Mouse (Mus musculus): ENCODE results near the gene 1810009A15Rik. TPM values are rescaled to one million over a fixed set of nuclear protein-coding genes. Genes with fewer than 3 reads are reported as not detected.

Gene 1810009A15Rik
- total RNA-seq, 2 experiments from 2014 or later: 17.6 to 19.8 TPM

- intact Hi-C loops (cut with DNase I): no loop called here
- no peak for DNase-seq (ENCODE audit: low spot score)
Measured at GRCm38 (mm10) chr19:8908531-8908930, 19.9 kb downstream of the 1810009A15Rik start.

- no peak for DNase-seq (ENCODE audit: low spot score)
- intact Hi-C loops (cut with DNase I): loop anchor here (5.0 kb wide), 1 partner anchor 35 kb away; no protein-coding TSS in a partner anchor
Measured at GRCm38 (mm10) chr19:8911810-8912209, 23.2 kb downstream of the 1810009A15Rik start.

- no peak for DNase-seq (ENCODE audit: low spot score)
- intact Hi-C loops (cut with DNase I): loop anchor here (5.0 kb wide), 1 partner anchor 33 kb away; no protein-coding TSS in a partner anchor
Measured at GRCm38 (mm10) chr19:8914212-8914611, 25.6 kb downstream of the 1810009A15Rik start.

- DNase-seq (ENCODE audit: low spot score): no peak
- intact Hi-C loops (cut with DNase I): loop anchor here (5.0 kb wide), 1 partner anchor 43 kb away; no protein-coding TSS in a partner anchor
Measured at GRCm38 (mm10) chr19:8919000-8919399, 30.3 kb downstream of the 1810009A15Rik start.

GRCm38 (mm10) chr19:8919684-8920072, 31.0 kb downstream of the 1810009A15Rik start:
- DNase-seq (ENCODE audit: low spot score): no peak
- intact Hi-C loops (cut with DNase I): loop anchor here (2.0 to 5.0 kb wide), 2 partner anchors 21 to 43 kb away; partner anchors contain the start of gene Mta2

- DNase-seq (ENCODE audit: low spot score): peak; percentile 94
- intact Hi-C loops (cut with DNase I): loop anchor here (2.0 kb wide), 1 partner anchor 21 kb away; the partner anchor contains the start of gene Mta2
Measured at GRCm38 (mm10) chr19:8920073-8920736, 31.6 kb downstream of the 1810009A15Rik start, which contains the start of gene B3gat3. Gene B3gat3, plus strand, starts transcription at chr19:8920374.

GRCm38 (mm10) chr19:8920836-8921291, 32.2 kb downstream of the 1810009A15Rik start:
- no peak for DNase-seq (ENCODE audit: low spot score)
- intact Hi-C loops (cut with DNase I): loop anchor here (2.0 kb wide), 1 partner anchor 20 kb away; the partner anchor contains the start of gene Mta2

- DNase-seq (ENCODE audit: low spot score): no peak
- intact Hi-C loops (cut with DNase I): loop anchor here (2.0 kb wide), 1 partner anchor 19 kb away; the partner anchor contains the start of gene Mta2
Measured at GRCm38 (mm10) chr19:8921741-8922140, 33.1 kb downstream of the 1810009A15Rik start.

GRCm38 (mm10) chr19:8926766-8927165, 38.1 kb downstream of the 1810009A15Rik start:
- DNase-seq (ENCODE audit: low spot score): no peak
- intact Hi-C loops (cut with DNase I): no loop called here

GRCm38 (mm10) chr19:8927891-8928525, 39.4 kb downstream of the 1810009A15Rik start:
- intact Hi-C loops (cut with DNase I): loop anchor here (2.0 kb wide), 1 partner anchor 15 kb away; no protein-coding TSS in a partner anchor
- DNase-seq (ENCODE audit: low spot score): no peak

GRCm38 (mm10) chr19:8928689-8929223, 40.1 kb downstream of the 1810009A15Rik start:
- intact Hi-C loops (cut with DNase I): loop anchor here (2.0 kb wide), 1 partner anchor 14 kb away; no protein-coding TSS in a partner anchor
- DNase-seq (ENCODE audit: low spot score): no peak

GRCm38 (mm10) chr19:8929224-8930088, 40.8 kb downstream of the 1810009A15Rik start, which contains the start of the genes Rom1 and Eml3:
Gene Rom1, minus strand, starts transcription at chr19:8929356.
Gene Eml3, plus strand, starts transcription at chr19:8929552.
- intact Hi-C loops (cut with DNase I): loop anchor here (2.0 kb wide), 1 partner anchor 13 kb away; no protein-coding TSS in a partner anchor
- DNase-seq (ENCODE audit: low spot score): peak; percentile 87

GRCm38 (mm10) chr19:8930117-8930516, 41.5 kb downstream of the 1810009A15Rik start:
- intact Hi-C loops (cut with DNase I): no loop called here
- no peak for DNase-seq (ENCODE audit: low spot score)

- intact Hi-C loops (cut with DNase I): no loop called here
- DNase-seq (ENCODE audit: low spot score): no peak
Measured at GRCm38 (mm10) chr19:8930771-8931170, 42.1 kb downstream of the 1810009A15Rik start.

GRCm38 (mm10) chr19:8936736-8937135, 48.1 kb downstream of the 1810009A15Rik start:
- intact Hi-C loops (cut with DNase I): no loop called here
- no peak for DNase-seq (ENCODE audit: low spot score)
